Mouse (Mus musculus) kidney, adult 2 months (tissue): ENCODE results near the gene Chd6.

Experiments used
- CTCF ChIP-seq: fragments of 200-500 bp; conservative IDR thresholded peaks from 2 replicates; pipeline ENCODE4 v1.5.1; 2011; ENCODE audit warnings: low read depth, mild to moderate bottlenecking, control low read depth, low read length, moderate library complexity, mixed read lengths; ENCODE audit not compliant: insufficient read depth, insufficient read length
- POLR2A ChIP-seq: fragments of 200-500 bp; IDR thresholded peaks from one replicate; pipeline ENCODE4 v1.6.1; 2011; ENCODE audit warnings: low read depth, low read length, control low read depth

GRCm38 (mm10) chr2:160962149-160962548 lies 146.7 kb downstream of the Chd6 start:
- TF ChIP-seq POLR2A (no peak), CTCF (no peak)
